Mouse (Mus musculus) hindbrain, embryonic 16.5 days (tissue): ENCODE measurements around the gene Prickle3. TPM values are rescaled to one million over a fixed set of nuclear protein-coding genes. Genes with fewer than 3 reads are reported as not detected.

ENCODE experiments used
- ATAC-seq: fragments of 200-750 bp; cut with Nextera tagmentation; 2 replicates; pipeline ENCODE4 v1.8.0; 2017; ENCODE audit warnings: moderate TSS enrichment, moderate library complexity
- H3K27ac ChIP-seq: fragments of 300-500 bp; sonication (generic); 2 replicates; pipeline ENCODE4 v1.5.1; 2014; ENCODE audit warnings: low read depth, mild to moderate bottlenecking, control low read depth, low read length, moderate library complexity
- H3K27me3 ChIP-seq: fragments of 300-500 bp; sonication (generic); replicated peaks from 2 replicates; pipeline ENCODE4 v1.6.1; 2014; ENCODE audit warnings: low read length; ENCODE audit not compliant: control insufficient read depth, insufficient read depth
- H3K36me3 ChIP-seq: fragments of 300-500 bp; sonication (generic); 2 replicates; pipeline ENCODE4 v1.6.1; 2014; ENCODE audit warnings: mild to moderate bottlenecking, low read length, moderate library complexity, mixed read lengths; ENCODE audit not compliant: control insufficient read depth, insufficient read depth
- H3K4me1 ChIP-seq: fragments of 300-500 bp; sonication (generic); 2 replicates; pipeline ENCODE4 v1.6.1; 2014; ENCODE audit warnings: low read depth, low read length; ENCODE audit not compliant: control insufficient read depth, insufficient read depth
- H3K4me2 ChIP-seq: fragments of 300-500 bp; sonication (generic); 2 replicates; pipeline ENCODE4 v1.6.1; 2014; ENCODE audit warnings: mild to moderate bottlenecking, low read length, control low read depth, moderate library complexity
- H3K4me3 ChIP-seq: fragments of 300-500 bp; sonication (generic); 2 replicates; pipeline ENCODE4 v1.5.1; 2014; ENCODE audit warnings: mild to moderate bottlenecking, low read length, control low read depth, moderate library complexity
- H3K9ac ChIP-seq: fragments of 300-500 bp; sonication (generic); 2 replicates; pipeline ENCODE4 v1.6.1; 2014; ENCODE audit warnings: low read depth, mild to moderate bottlenecking, control low read depth, low read length, moderate library complexity
- H3K9me3 ChIP-seq: fragments of 300-500 bp; sonication (generic); 2 replicates; pipeline ENCODE4 v1.6.1; 2014; ENCODE audit warnings: mild to moderate bottlenecking, low read length, moderate library complexity; ENCODE audit not compliant: control insufficient read depth
- WGBS: fragments of 180-500 bp; shearing (Covaris S2); extraction: QIAGEN DNeasy Blood & Tissue Kit; methylation state at CpG from one replicate; pipeline ENCODE4 v1.1.7; 2014; 5-methylcytosine and 5-hydroxymethylcytosine counted together
- polyA plus RNA-seq: library from polyadenylated mRNA; unstranded; fragments of >200 nt; fragmentation: Nextera tagmentation; extraction: Ambion mirVana; gene quantifications from 2 replicates; pipeline ENCODE4 v1.2.1, GENCODE M21; 2015

Prickle3 gene
- 1.7 and 2.2 TPM in 2 replicates for polyA plus RNA-seq

DNA sequence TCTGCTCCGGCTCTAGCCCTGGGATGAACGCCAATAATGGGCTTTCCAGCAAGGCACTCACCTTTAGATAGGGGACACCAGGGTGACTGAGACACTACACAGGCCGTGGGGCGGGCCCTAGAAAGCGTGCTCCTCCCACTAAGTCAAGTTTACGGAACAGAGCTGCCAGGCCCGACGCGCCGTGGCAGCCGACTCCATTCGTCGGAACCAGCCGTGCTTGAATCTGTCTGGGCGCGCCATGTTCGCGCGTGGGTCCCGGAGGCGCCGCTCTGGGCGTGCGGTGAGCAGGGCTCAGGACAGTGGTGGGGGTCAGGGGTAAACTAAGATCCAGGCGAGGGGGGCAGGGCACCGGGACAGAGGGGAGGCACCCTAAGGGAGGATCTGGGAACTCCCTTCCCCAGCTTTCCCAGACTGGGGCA, at the start of gene Prickle3:
Gene Prickle3 (plus strand): TSS at position 40 of the 419 bp plus-strand sequence.
- H3K9me3 ChIP-seq, result no peaks in the 10 kb centered on the region
- 17% methylated on average over 26 of the region's 26 CpGs for WGBS
- H3K4me1 ChIP-seq, result no peaks in the 10 kb centered on the region
- H3K36me3 ChIP-seq, result no peaks in the 10 kb centered on the region; the same call in 1 of the 2 replicates
- peak; percentile 51; the same call in 1 of the 2 replicates for ATAC-seq
- peak within 1 kb of the TSS; percentile 37; the same call in 1 of the 2 replicates for H3K9ac ChIP-seq
- H3K4me2 ChIP-seq, result peak within 1 kb of the TSS; percentile 48
- H3K27ac ChIP-seq, result no peak within 1 kb of the TSS
- H3K4me3 ChIP-seq, result peak within 1 kb of the TSS; percentile 32
- H3K27me3 ChIP-seq, result no peaks in the 10 kb centered on the region

GRCm38 (mm10) chrX:7610035-7610434, 47.0 kb upstream of the Prickle3 start:
- H3K27ac ChIP-seq, result peak overlapping the region; percentile 59; the same call in 1 of the 2 replicates
- ATAC-seq, result peak; percentile 28
- WGBS, result 24% methylated on average over 21 of the region's 21 CpGs

GRCm38 (mm10) chrX:7610536-7611258, 46.4 kb upstream of the Prickle3 start:
- 19% methylated on average over 23 of the region's 26 CpGs for WGBS
- no peaks in the 10 kb centered on the region for H3K27me3 ChIP-seq
- peak overlapping the region; percentile 59 for H3K27ac ChIP-seq
- H3K4me2 ChIP-seq, result peak overlapping the region; percentile 68
- no peaks in the 10 kb centered on the region for H3K36me3 ChIP-seq
- H3K4me1 ChIP-seq, result peaks cover 2% of the 10 kb centered on the region; the same call in 1 of the 2 replicates
- H3K9ac ChIP-seq, result peak overlapping the region; percentile 64
- peak; percentile 82 for ATAC-seq
- peak overlapping the region; percentile 43 for H3K4me3 ChIP-seq
- H3K9me3 ChIP-seq, result no peaks in the 10 kb centered on the region

More at GRCm38 (mm10) chrX:7610035-7610434, 47.0 kb upstream of the Prickle3 start:
- H3K9me3 ChIP-seq, result no peaks in the 10 kb centered on the region
- H3K4me1 ChIP-seq, result peaks cover 2% of the 10 kb centered on the region; the same call in 1 of the 2 replicates
- peak overlapping the region; percentile 43 for H3K4me3 ChIP-seq
- peak overlapping the region; percentile 64 for H3K9ac ChIP-seq
- no peaks in the 10 kb centered on the region for H3K27me3 ChIP-seq
- H3K36me3 ChIP-seq, result no peaks in the 10 kb centered on the region
- H3K4me2 ChIP-seq, result peak overlapping the region; percentile 68

DNA sequence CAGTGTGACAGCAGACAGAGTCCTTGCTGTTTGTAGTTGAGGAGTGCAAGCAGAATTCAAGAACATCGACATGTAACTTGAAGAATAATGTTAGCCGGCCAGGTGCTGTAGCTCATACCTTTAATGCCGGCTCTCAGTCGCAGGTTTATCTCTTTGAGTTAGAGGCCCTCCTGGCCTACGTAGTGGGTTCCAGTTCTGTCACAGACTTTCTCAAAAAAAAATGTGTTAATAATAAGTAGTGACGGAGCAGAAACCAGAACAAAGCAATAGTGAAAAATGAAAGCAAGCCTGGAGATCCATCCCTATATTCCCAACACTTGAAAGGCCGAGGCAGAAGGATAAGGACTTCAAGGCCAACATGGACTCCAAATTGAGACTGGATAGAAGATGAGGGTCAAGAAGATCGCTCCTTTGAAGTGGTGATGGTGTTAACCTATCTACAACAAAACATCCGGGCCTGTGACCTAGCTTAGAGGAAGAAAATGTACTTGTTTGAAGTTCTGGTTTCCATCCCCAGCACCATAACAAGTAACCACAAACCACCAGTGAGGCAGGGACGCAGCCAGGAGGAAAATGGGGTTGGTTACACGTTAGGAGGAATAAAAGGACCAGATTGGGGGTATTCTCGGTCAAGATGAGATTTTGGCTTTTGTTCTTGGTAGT, 39.0 kb upstream of the Prickle3 start:
- no peak overlapping the region for H3K9ac ChIP-seq
- H3K27me3 ChIP-seq, result no peaks in the 10 kb centered on the region
- H3K4me2 ChIP-seq, result no peak overlapping the region
- no peaks in the 10 kb centered on the region for H3K9me3 ChIP-seq
- no peaks in the 10 kb centered on the region for H3K4me1 ChIP-seq
- ATAC-seq, result no peak
- H3K4me3 ChIP-seq, result no peak overlapping the region
- no peak overlapping the region for H3K27ac ChIP-seq
- WGBS, result 78% methylated on average over 12 of the region's 12 CpGs
- H3K36me3 ChIP-seq, result no peaks in the 10 kb centered on the region

- Histone ChIP-seq H3K9me3 (no peaks in the 10 kb centered on the region), H3K4me1 (no peaks in the 10 kb centered on the region), H3K27me3 (no peaks in the 10 kb centered on the region), H3K9ac (no peak overlapping the region), H3K4me3 (no peak overlapping the region), H3K36me3 (no peaks in the 10 kb centered on the region), H3K27ac (no peak overlapping the region), H3K4me2 (no peak overlapping the region)
- no peak for ATAC-seq
- 91% methylated on average over 6 of the region's 6 CpGs for WGBS
Measured at GRCm38 (mm10) chrX:7632560-7632959, 24.5 kb upstream of the Prickle3 start.

DNA sequence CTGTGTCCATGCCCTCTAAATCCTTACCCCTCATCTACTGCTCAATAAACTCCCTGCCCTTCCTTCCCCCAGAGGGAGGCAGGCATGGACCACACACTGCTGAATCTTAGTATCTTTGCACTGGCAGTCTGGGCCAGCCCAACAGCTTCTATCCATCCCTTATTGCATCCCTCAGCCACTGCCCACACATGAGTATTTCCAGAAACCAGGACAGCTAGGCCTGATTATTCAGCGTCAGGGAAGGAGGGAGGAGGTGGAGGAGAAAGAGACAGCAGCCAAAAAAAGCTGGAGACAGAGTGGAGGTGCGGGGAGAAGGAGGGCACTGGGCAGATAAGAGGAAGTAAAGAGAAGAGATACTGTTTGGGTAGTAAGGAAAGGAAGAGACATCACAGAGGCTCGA, 22.0 kb upstream of the Prickle3 start:
- H3K9me3 ChIP-seq, result no peaks in the 10 kb centered on the region
- H3K9ac ChIP-seq, result no peak overlapping the region
- H3K4me3 ChIP-seq, result no peak overlapping the region
- no peak overlapping the region for H3K27ac ChIP-seq
- no peaks in the 10 kb centered on the region for H3K36me3 ChIP-seq
- H3K27me3 ChIP-seq, result no peaks in the 10 kb centered on the region
- H3K4me1 ChIP-seq, result no peaks in the 10 kb centered on the region
- H3K4me2 ChIP-seq, result no peak overlapping the region
- 73% methylated on average over 3 of the region's 3 CpGs for WGBS
- no peak for ATAC-seq

GRCm38 (mm10) chrX:7638401-7639091, 18.5 kb upstream of the Prickle3 start, which contains the start of gene Syp:
Gene Syp, plus strand, starts transcription at chrX:7638471.
- Histone ChIP-seq H3K27me3 (no peaks in the 10 kb centered on the region), H3K27ac (peak within 1 kb of the TSS; percentile 88), H3K9me3 (no peaks in the 10 kb centered on the region), H3K4me1 (no peaks in the 10 kb centered on the region), H3K36me3 (no peaks in the 10 kb centered on the region), H3K4me3 (peak within 1 kb of the TSS; percentile 53), H3K4me2 (peak within 1 kb of the TSS; percentile 61), H3K9ac (peak within 1 kb of the TSS; percentile 79)
- WGBS, result 14% methylated on average over 25 of the region's 42 CpGs
- ATAC-seq, result peak; percentile 84

DNA sequence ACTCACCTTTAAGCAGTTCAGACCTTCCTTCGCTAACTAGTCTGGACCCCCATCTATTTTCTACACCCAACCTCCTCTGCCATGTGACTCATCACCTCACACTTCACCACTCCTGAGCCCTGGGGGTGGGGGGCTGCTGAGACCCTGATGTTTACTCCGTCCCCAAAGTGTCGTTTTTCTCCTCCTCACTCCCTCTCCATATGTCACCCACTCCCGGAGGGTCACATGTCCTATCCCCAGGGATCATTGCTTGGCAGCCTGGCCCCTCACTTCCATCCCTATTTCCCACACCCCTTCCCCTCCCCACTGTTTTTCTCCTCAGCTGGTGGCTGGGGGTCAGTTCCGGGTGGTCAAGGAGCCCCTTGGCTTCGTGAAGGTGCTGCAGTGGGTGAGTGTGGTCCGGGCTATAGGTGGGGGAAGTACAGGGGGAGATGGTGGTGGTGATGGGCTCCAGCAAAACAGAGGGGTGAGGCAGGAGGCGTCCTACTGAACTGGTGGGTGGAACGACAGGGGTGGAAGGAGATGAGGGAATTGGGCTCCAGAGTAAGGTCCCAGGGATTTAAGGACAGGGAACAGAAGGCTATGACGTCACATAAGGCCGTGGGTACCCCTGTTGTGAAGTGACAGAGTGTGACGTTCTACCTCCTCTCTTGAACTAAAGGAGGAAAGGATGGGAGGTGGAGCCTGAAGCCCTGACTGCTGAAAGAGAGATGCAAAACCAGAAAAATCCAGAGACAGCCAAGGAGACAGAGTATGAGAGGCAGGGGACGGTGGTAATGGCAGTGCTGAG, 17.3 kb upstream of the Prickle3 start:
- Histone ChIP-seq H3K27me3 (no peaks in the 10 kb centered on the region), H3K9ac (peak overlapping the region; percentile 79), H3K4me2 (peak overlapping the region; percentile 61), H3K9me3 (no peaks in the 10 kb centered on the region), H3K36me3 (peaks cover 4% of the 10 kb centered on the region; the same call in 1 of the 2 replicates), H3K4me1 (no peaks in the 10 kb centered on the region), H3K27ac (peak overlapping the region; percentile 88), H3K4me3 (peak overlapping the region; percentile 53)
- peak; percentile 19; the same call in 1 of the 2 replicates for ATAC-seq
- 18% methylated on average over 13 of the region's 13 CpGs for WGBS
